Mouse (Mus musculus) kidney, embryonic 15.5 days (tissue): ENCODE data around the gene Il34. TPM values are rescaled to one million over a fixed set of nuclear protein-coding genes. Genes with fewer than 3 reads are reported as not detected.
A peak's percentile ranks its signal among the peaks of the same experiment; 100 is the strongest.

Experiments
- ATAC-seq: fragments of 200-750 bp; cut with Nextera tagmentation; replicated peaks from 2 replicates; pipeline ENCODE4 v1.8.0; 2017; ENCODE audit warnings: moderate TSS enrichment; ENCODE audit not compliant: low FRiP score
- H3K27ac ChIP-seq: fragments of 300-500 bp; sonication (generic); 2 replicates; pipeline ENCODE4 v1.5.1; 2015; ENCODE audit warnings: mild to moderate bottlenecking, inconsistent platforms
- H3K27me3 ChIP-seq: fragments of 300-500 bp; sonication (generic); 2 replicates; pipeline ENCODE4 v1.6.1; 2015; ENCODE audit warnings: inconsistent platforms
- H3K36me3 ChIP-seq: fragments of 300-500 bp; sonication (generic); 2 replicates; pipeline ENCODE4 v1.6.1; 2015; ENCODE audit warnings: inconsistent platforms
- H3K4me1 ChIP-seq: fragments of 300-500 bp; sonication (generic); 2 replicates; pipeline ENCODE4 v1.6.1; 2015; ENCODE audit warnings: inconsistent platforms
- H3K4me2 ChIP-seq: fragments of 300-500 bp; sonication (generic); 2 replicates; pipeline ENCODE4 v1.6.1; 2015; ENCODE audit warnings: moderate library complexity, mild to moderate bottlenecking, inconsistent platforms
- H3K4me3 ChIP-seq: fragments of 300-500 bp; sonication (generic); replicated peaks from 2 replicates; pipeline ENCODE4 v1.5.1; 2015; ENCODE audit warnings: mild to moderate bottlenecking, inconsistent platforms
- H3K9ac ChIP-seq: fragments of 300-500 bp; sonication (generic); 2 replicates; pipeline ENCODE4 v1.6.1; 2015; ENCODE audit warnings: mild to moderate bottlenecking, inconsistent platforms
- H3K9me3 ChIP-seq: fragments of 300-500 bp; sonication (generic); replicated peaks from 2 replicates; pipeline ENCODE4 v1.6.1; 2016; ENCODE audit warnings: inconsistent platforms
- WGBS: fragments of 180-500 bp; shearing (Covaris S2); methylation state at CpG from one replicate; pipeline ENCODE4 v1.1.7; 2015; ENCODE audit warnings: mixed read lengths; 5-methylcytosine and 5-hydroxymethylcytosine counted together
- polyA plus RNA-seq: library from polyadenylated mRNA; unstranded; fragments of >200 nt; fragmentation: Nextera tagmentation; extraction: Ambion mirVana; gene quantifications from 2 replicates; pipeline ENCODE4 v1.2.1, GENCODE M21; 2015

The Il34 gene
- polyA plus RNA-seq, 1 experiment from 2014 or later: 2.0 TPM

DNA sequence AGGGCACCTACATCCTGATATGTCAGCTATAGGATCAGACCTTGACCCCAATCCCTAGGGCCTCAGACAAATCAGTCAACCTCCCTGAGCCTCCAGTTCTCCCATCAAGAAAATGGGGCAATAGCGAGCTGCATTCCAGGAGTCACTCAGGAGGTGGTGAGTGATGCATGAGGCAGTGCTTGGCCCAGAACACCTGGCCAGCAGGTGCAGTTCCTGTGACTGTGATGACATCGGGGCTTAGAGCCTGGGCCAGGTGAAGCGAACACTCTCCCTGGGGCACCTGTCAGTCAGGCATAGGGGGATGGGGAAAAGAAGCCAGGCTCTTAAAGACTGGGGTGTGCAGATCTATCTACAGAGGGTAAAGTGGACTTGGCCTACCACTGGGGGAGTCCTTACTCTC, 81.2 kb downstream of the Il34 start:
- 77% methylated on average over 3 of the region's 3 CpGs for WGBS
- H3K4me2 ChIP-seq: peak overlapping the region; percentile 22

GRCm38 (mm10) chr8:110722414-110723011, 83.2 kb downstream of the Il34 start:
- ATAC-seq: no peak
- peak overlapping the region; percentile 81 for H3K4me3 ChIP-seq
- peaks cover 89% of the 10 kb centered on the region for H3K4me1 ChIP-seq
- peak overlapping the region; percentile 25 for H3K27ac ChIP-seq
- peak overlapping the region; percentile 94 for H3K9ac ChIP-seq
- peaks cover 24% of the 10 kb centered on the region for H3K36me3 ChIP-seq
- no peaks in the 10 kb centered on the region for H3K27me3 ChIP-seq
- 34% methylated on average over 11 of the region's 11 CpGs for WGBS
- peak overlapping the region; percentile 83 for H3K4me2 ChIP-seq
- H3K9me3 ChIP-seq: no peaks in the 10 kb centered on the region

More for the DNA sequence above, 81.2 kb downstream of the Il34 start:
- Histone ChIP-seq H3K4me1 (peaks cover 69% of the 10 kb centered on the region), H3K27me3 (no peaks in the 10 kb centered on the region), H3K4me3 (no peak overlapping the region), H3K9ac (no peak overlapping the region), H3K27ac (0 out of 2 replicates have a peak overlapping the region, but pooled peaks have one; percentile 63), H3K9me3 (no peaks in the 10 kb centered on the region), H3K36me3 (peaks cover 44% of the 10 kb centered on the region)
- ATAC-seq: no peak

DNA sequence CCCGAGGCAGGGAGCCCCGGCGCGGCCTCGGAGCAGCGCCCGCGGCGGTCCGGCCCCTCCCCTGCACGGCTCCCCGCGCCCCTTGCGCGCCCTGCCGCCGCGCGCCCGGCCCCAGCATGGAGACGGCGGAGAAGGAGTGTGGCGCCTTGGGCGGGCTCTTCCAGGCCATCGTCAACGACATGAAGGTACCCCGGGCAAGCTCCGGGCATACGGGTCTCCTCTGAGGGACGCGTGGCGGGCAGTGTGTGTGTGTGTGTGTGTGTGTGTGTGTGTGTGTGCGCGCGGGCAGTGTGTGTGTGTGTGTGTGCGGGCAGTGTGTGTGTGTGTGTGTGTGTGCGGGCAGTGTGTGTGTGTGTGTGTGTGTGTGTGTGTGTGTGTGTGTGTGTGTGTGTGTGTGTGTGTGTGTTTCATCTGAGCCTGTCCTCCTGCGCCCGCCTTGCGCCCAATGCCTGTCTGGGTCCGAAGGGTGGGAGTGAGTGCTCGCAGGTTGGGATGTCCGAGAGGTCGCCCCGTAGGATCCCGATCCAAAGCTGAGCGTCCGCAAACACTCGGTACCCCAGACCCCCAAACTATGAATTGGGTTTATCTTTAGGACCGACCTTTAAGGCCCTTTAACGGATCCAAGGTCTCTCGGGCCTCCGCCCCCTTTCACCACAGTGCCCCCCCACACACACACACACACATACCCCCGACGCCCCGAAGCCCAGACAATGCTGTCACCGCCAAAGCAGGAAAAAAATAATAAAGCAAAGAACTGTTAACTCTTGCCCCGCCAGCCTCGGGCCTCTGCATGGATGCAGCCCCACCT, 83.9 kb downstream of the Il34 start:
- Histone ChIP-seq H3K27me3 (no peaks in the 10 kb centered on the region), H3K9me3 (no peaks in the 10 kb centered on the region), H3K27ac (peak overlapping the region; percentile 92), H3K4me2 (peak overlapping the region; percentile 83), H3K36me3 (peaks cover 17% of the 10 kb centered on the region), H3K4me1 (peaks cover 91% of the 10 kb centered on the region), H3K9ac (peak overlapping the region; percentile 94), H3K4me3 (peak overlapping the region; percentile 81)
- WGBS: under 1% methylated on average over 47 of the region's 59 CpGs
- peak; percentile 67 for ATAC-seq

DNA sequence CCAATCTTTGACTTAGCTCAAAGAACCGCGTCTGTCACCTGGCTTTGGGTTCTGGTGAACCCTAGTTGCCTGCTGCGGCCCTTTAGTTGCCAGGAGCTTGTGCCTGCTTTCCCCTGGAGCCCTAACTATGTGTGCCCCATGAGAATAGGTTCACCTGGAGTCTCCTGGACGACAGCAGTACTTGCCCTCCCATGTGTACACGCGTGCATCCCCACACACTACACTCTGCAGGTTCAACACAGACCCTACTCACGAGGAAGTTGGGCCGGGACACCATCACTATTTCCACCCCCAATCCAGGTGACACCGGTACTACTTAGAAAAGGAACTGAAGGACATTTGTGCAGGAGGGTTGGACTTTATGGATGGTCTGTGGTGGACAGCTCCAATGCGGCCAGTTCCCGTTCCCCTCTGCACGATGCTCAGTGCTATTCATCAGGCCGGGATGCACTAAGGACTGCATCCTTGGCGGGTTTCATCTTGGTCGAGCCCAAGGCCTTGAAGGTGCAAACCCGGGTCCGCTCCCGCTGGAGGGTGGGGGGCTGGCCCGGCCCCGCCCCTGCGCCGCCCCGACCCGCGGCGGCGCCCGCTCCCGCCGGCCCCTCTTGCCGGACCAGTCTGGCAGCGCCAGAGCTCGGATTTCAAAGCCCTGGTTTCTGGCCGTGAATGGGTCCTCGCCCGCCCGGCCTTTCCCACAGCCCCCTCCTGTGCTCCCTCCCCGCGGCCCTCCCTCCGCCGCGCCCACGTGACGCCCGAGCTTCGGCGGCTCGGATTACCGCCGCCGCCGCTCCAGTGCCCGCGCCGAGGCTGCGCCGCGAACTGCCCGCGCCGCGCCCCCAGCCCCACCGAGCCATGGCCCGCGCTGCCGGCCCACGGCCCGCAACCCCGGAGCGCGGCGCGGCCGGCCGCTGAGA, 84.8 kb downstream of the Il34 start, which contains the start of gene Mtss1l:
Mtss1l (plus strand) TSS at position 792 of the 914 bp plus-strand sequence.
- WGBS: 3% methylated on average over 66 of the region's 75 CpGs
- peak within 1 kb of the TSS; percentile 92 for H3K27ac ChIP-seq
- ATAC-seq: peak; percentile 87

GRCm38 (mm10) chr8:110719898-110720653, 85.6 kb downstream of the Il34 start:
- peaks cover 91% of the 10 kb centered on the region for H3K4me1 ChIP-seq
- no peaks in the 10 kb centered on the region for H3K9me3 ChIP-seq
- 62% methylated on average over 6 of the region's 6 CpGs for WGBS
- H3K4me2 ChIP-seq: peak overlapping the region; percentile 83; the same call in 1 of the 2 replicates
- H3K27ac ChIP-seq: peak overlapping the region; percentile 92
- H3K36me3 ChIP-seq: 0 out of 2 replicates have a peak, but pooled peaks cover 4% of the 10 kb centered on the region
- no peak for ATAC-seq
- no peaks in the 10 kb centered on the region for H3K27me3 ChIP-seq
- H3K4me3 ChIP-seq: no peak overlapping the region
- no peak overlapping the region for H3K9ac ChIP-seq

More for the DNA sequence above, 84.8 kb downstream of the Il34 start, which contains the start of gene Mtss1l:
- H3K4me1 ChIP-seq: peaks cover 91% of the 10 kb centered on the region
- H3K36me3 ChIP-seq: peaks cover 10% of the 10 kb centered on the region; the same call in 1 of the 2 replicates
- no peaks in the 10 kb centered on the region for H3K27me3 ChIP-seq
- no peaks in the 10 kb centered on the region for H3K9me3 ChIP-seq
- H3K4me3 ChIP-seq: peak within 1 kb of the TSS; percentile 81
- peak within 1 kb of the TSS; percentile 94 for H3K9ac ChIP-seq
- H3K4me2 ChIP-seq: peak within 1 kb of the TSS; percentile 83

- ATAC-seq: no peak
- WGBS: 27% methylated on average over 12 of the region's 12 CpGs
- Histone ChIP-seq H3K4me3 (no peak overlapping the region), H3K9ac (no peak overlapping the region), H3K27me3 (no peaks in the 10 kb centered on the region), H3K9me3 (no peaks in the 10 kb centered on the region), H3K4me1 (peaks cover 83% of the 10 kb centered on the region), H3K4me2 (peak overlapping the region; percentile 10; the same call in 1 of the 2 replicates), H3K27ac (peak overlapping the region; percentile 92), H3K36me3 (0 out of 2 replicates have a peak, but pooled peaks cover 8% of the 10 kb centered on the region)
Observed at GRCm38 (mm10) chr8:110718969-110719670, 86.6 kb downstream of the Il34 start.

DNA sequence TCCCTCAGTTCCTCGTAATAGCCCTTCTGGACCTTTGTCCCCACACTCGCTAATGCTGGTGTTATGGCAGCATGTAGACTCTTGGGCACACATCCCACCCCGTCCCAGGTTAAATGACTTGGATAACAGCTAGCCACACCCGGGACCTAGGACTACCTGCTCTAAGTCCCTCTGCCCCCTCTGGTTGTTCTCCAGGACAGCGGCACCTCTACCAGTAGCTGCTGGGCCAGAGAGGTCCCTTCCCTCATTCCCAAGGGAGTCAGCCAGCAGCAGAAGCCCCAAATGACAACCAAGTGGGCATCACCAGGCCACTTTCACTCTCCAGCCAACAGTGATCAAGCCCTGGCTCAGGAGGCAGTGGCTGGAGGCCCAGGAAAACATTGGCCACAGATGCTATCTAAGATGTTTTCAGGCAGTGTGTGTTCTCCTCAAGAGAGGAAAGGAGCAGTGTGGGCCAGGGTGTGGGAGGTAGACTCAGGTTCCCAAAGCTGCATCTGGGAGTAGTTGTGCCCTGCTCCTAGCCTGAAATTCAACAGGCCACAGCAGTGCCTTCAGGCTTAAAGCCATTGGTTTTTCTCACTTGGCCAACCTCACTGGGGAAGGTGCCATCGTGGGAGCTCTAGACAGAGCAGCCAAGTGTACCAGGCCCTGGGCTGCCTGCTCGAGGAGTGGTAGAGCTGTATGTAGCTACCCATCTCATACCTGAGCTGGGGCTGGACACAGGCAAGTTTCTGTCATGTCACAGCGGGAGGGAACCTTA, 87.3 kb downstream of the Il34 start:
- H3K4me1 ChIP-seq: peaks cover 76% of the 10 kb centered on the region
- H3K9me3 ChIP-seq: no peaks in the 10 kb centered on the region
- 60% methylated on average over 8 of the region's 8 CpGs for WGBS
- peak overlapping the region; percentile 92 for H3K27ac ChIP-seq
- no peak overlapping the region for H3K4me2 ChIP-seq
- no peak for ATAC-seq
- H3K36me3 ChIP-seq: peaks cover 11% of the 10 kb centered on the region
- H3K9ac ChIP-seq: no peak overlapping the region
- H3K4me3 ChIP-seq: no peak overlapping the region
- H3K27me3 ChIP-seq: no peaks in the 10 kb centered on the region

GRCm38 (mm10) chr8:110717131-110717530, 88.6 kb downstream of the Il34 start:
- Histone ChIP-seq H3K36me3 (peaks cover 24% of the 10 kb centered on the region), H3K27me3 (no peaks in the 10 kb centered on the region), H3K9ac (no peak overlapping the region), H3K4me1 (peaks cover 63% of the 10 kb centered on the region), H3K4me2 (no peak overlapping the region), H3K27ac (peak overlapping the region; percentile 92), H3K9me3 (no peaks in the 10 kb centered on the region), H3K4me3 (no peak overlapping the region)
- ATAC-seq: no peak
- 25% methylated on average over 7 of the region's 7 CpGs for WGBS

GRCm38 (mm10) chr8:110716075-110716474, 89.6 kb downstream of the Il34 start:
- H3K9me3 ChIP-seq: no peaks in the 10 kb centered on the region
- no peaks in the 10 kb centered on the region for H3K27me3 ChIP-seq
- no peak for ATAC-seq
- no peak overlapping the region for H3K4me3 ChIP-seq
- H3K36me3 ChIP-seq: peaks cover 34% of the 10 kb centered on the region
- H3K4me2 ChIP-seq: no peak overlapping the region
- peak overlapping the region; percentile 92 for H3K27ac ChIP-seq
- 54% methylated on average over 4 of the region's 4 CpGs for WGBS
- H3K9ac ChIP-seq: no peak overlapping the region
- peaks cover 68% of the 10 kb centered on the region for H3K4me1 ChIP-seq
